Mouse (Mus musculus): ENCODE measurements around the gene Mafk. TPM values are rescaled to one million over a fixed set of nuclear protein-coding genes. Genes with fewer than 3 reads are reported as not detected.

The Mafk gene
- polyA plus RNA-seq, 1 experiment from 2014 or later, result 14.3 TPM

Small RNAs within 50 kb of the gene (microRNA-seq; reads per million reads assigned to microRNA genes)
- not detected for gene Mir7037

Other genes starting within 250 kb of the Mafk start
- gene Uncx, start 248.0 kb upstream of the Mafk start, polyA plus RNA-seq (2015; fragmentation: Nextera tagmentation; extraction: Ambion mirVana), result 8.5 and 18.1 TPM in 2 replicates
- gene Micall2, start 55.2 kb upstream of the Mafk start, polyA plus RNA-seq (2015; fragmentation: Nextera tagmentation; extraction: Ambion mirVana), result 3.2 and 4.5 TPM in 2 replicates
- gene Ints1, start 15.8 kb upstream of the Mafk start, polyA plus RNA-seq (2015; fragmentation: Nextera tagmentation; extraction: Ambion mirVana), result 23.5 and 27.6 TPM in 2 replicates
- 0.05 and 0.20 TPM in 2 replicates for gene Tmem184a, start 28.4 kb downstream of the Mafk start, polyA plus RNA-seq (2015; fragmentation: Nextera tagmentation; extraction: Ambion mirVana)
- gene Gm26938, start 34.9 kb downstream of the Mafk start, polyA plus RNA-seq (2015; fragmentation: Nextera tagmentation; extraction: Ambion mirVana), result not detected in 2 replicates
- gene Psmg3, start 35.4 kb downstream of the Mafk start, polyA plus RNA-seq (2015; fragmentation: Nextera tagmentation; extraction: Ambion mirVana), result 85.5 and 88.5 TPM in 2 replicates
- gene Elfn1, start 116.4 kb downstream of the Mafk start, polyA plus RNA-seq (2015; fragmentation: Nextera tagmentation; extraction: Ambion mirVana), result 0.44 and 1.1 TPM in 2 replicates

Data from forebrain, embryonic 13.5 days (tissue).